Mouse (Mus musculus): Measurements from ENCODE around the gene Tmem132d.

Tmem132d gene

GRCm38 (mm10) chr5:128218281-128218680, 214.6 kb downstream of the Tmem132d start:
- DNase-seq (ENCODE audit: low read depth, low spot score) = no peak

- no peak for DNase-seq (ENCODE audit: low read depth, low spot score)
Observed at GRCm38 (mm10) chr5:128211125-128211524, 221.8 kb downstream of the Tmem132d start.

DNA sequence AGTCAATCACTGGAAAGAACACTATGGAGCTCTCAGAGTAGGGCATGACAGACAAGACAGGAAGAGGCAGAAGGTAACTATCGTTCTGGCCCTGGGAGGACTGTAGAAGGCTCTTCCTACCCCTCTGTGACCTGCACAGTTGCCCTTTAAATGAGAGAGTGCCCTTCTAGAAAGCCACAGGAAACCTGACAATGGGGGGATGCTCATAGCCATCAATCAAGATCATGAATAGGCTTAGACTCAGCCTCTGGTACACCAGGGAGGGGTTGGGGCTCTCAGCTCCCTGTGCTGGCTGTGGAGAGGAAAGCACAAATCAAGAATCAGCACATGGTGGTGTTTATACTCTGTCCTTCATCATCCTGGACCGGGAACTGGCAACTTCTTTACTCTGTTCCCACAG, 227.2 kb downstream of the Tmem132d start:
- DNase-seq (ENCODE audit: low read depth, low spot score) = no peak

- no peak for DNase-seq (ENCODE audit: low read depth, low spot score)
Observed at GRCm38 (mm10) chr5:128204685-128205320, 228.1 kb downstream of the Tmem132d start.

DNA sequence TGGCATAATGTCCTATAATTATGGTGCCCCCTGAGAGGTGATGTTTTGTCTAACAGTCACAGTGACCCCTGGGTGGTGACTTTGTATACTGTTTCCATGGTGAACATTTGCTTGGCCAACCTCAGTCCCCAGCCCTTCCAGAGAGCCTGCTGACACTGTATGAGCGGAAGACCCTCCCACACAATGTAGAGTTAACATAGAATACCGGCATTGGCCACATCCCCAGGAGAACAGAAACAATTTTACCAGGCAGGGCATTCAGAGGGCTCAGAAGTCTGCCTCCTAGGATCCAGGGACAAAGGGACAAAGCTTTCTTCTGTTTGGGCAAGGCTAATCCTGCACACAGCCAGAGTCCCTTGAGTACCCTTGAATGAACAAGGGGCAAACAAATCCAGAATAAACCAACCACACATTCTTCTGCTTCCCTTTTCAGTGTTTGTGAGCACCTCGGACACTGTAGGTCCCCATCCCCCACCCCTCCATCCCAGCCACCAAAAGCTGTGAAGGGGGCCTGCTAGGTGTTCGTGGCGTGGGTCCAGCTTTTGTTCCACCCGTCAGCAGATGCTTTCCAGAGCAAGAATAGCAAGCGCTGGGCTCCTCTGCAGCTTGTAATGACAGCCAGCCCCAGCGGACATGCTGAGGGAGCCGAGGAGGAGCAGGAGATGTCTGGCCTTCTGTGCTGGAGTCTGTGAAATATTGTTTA, 228.8 kb downstream of the Tmem132d start:
- no peak for DNase-seq (ENCODE audit: low read depth, low spot score)

GRCm38 (mm10) chr5:128194106-128194505, 238.8 kb downstream of the Tmem132d start:
- DNase-seq (ENCODE audit: low read depth, low spot score) = no peak

DNA sequence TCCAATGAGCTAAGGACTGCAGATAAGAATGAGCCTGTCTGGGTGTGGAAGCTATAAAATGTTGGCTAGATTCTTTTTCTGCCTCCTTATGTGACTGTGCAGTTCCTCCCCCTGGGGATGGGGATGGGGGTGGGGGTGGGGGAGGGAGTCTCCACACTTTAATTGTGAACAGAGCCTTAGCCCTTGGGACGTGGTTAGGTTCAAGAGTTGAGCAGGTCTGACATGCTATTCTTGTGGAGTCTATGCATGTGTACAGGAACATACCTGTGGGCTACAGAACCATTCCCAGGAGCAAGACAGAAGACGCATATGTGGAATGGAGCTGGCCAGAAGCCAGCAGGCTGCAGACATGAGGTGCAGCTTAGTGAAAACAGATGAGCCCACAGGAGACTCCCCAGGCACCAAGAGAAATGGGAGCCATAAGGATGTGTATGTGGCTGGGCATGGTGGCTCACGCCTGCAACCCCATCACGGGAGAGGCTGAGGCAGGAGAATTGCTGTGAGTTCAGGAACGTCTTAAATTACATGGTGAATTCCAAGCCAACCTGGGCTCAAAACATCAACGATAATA, 240.3 kb downstream of the Tmem132d start:
- DNase-seq (ENCODE audit: low read depth, low spot score) = no peak

DNA sequence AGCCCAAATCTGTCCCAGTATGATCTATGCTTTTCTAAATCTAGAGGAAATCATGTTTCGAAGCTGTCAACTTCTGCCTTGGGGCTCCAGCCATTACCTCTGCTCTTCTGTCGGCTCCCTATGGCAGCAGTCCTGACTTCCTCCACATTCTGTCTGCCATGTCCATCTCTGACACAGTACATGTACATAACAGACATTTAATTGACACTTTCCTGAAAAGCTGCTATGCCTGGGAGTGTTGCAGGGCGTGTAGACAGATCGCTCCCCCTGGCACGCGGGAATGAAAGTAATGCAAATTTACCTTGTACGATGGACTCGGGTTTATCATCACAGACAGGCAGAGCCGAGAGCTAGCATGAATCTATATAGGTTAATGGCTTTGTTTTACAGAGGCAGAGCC, 241.2 kb downstream of the Tmem132d start:
- DNase-seq (ENCODE audit: low read depth, low spot score) = no peak

- no peak for DNase-seq (ENCODE audit: low read depth, low spot score)
Observed at GRCm38 (mm10) chr5:128190243-128190820, 242.5 kb downstream of the Tmem132d start.

- DNase-seq (ENCODE audit: low read depth, low spot score) = no peak
Observed at GRCm38 (mm10) chr5:128176234-128176633, 256.6 kb downstream of the Tmem132d start.

- no peak for DNase-seq (ENCODE audit: low read depth, low spot score)
Observed at GRCm38 (mm10) chr5:128158901-128159675, 273.8 kb downstream of the Tmem132d start.

GRCm38 (mm10) chr5:128151461-128151860, 281.4 kb downstream of the Tmem132d start:
- no peak for DNase-seq (ENCODE audit: low read depth, low spot score)

DNA sequence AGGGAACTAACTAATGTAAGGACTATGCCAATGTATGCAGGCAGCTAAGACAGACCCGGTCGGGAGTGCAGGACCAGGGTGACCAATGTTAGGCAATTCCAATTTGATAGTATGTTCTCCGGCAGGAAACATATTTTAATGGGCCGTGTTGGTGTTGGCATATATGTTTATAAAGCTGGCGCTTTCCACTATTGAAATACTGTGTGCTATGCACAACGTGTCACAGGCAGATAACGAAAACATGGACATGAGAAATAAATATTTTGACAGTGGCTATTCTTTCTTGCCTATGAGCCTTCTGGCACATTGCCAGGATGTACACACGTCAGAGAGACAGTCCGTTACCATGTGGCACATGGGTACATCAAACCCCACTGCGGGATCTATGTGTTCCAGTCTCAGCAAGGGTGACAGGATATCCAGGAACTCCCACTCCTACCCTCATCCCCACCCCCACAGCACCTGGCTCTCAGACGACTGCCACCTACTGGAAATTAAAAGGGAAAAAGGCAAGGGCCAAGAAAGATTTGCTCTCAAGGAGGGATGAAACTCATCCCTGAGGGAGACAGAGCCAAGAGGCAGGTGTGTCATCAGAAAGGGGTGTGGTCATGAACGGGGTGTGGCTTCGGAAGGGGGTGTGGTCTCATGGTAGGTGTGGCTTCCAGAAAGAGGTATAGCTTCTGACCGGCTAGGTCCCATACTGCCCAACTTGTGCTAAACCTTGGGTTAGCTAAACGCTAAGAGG, 285.8 kb downstream of the Tmem132d start:
- no peak for DNase-seq (ENCODE audit: low read depth, low spot score)

DNA sequence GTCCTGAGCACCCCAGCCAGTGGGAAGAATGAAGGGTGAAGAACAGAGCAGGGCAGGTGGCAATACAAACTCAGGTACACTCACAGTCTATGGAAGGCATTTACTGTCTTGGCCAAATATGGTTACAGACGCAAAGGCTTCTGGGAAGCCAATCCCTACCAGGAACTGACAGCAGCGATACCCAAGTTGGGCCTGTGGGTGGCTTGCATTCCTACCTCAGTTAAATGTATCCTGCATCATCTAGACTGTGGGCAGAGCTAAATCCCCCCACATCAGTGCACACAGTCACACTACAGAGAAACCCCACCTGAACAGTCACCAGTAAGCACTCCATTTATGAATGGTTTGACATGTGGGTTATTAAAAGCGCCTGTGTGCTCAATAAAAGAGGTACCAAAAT, 288.1 kb downstream of the Tmem132d start:
- no peak for DNase-seq (ENCODE audit: low read depth, low spot score)

DNA sequence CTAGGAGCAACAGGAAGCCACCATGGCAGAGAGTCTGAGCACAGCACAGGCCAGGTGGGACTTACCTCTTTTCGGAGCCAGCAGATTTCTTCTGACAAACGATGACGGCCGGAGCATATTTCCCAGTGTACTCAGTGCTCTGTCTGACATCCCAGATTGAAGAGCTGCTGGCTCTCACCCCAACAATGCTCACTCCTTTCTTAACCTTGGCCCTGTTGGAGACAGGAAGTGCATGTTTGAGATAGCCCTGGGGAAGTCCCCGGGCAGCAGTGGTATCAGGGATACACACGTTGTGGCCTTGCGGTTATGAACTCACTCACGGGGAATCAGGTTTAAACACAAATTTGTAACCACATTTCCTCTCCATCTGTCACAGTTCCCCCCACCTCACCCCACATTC, 296.1 kb downstream of the Tmem132d start:
- DNase-seq (ENCODE audit: low read depth, low spot score) = no peak

DNA sequence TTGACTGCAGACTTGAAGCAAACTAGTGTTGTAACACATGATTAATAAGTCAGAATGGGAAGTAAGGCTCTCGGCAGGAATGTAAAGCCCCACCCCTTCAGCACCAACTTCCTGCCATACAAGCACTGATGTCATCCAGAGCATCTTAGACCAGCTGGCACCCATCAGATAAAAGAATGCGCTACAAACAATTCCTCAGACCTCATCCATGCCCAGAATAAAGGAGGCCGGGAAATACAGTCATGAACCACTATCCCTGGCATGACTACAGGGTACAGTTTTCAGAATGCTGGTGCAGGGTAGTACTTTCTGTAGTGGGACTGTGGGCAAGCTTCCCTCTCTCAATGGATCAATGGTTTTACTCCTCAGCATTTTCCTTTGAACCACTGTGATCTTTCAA, 310.2 kb downstream of the Tmem132d start:
- no peak for DNase-seq (ENCODE audit: low read depth, low spot score)

GRCm38 (mm10) chr5:128119171-128119570, 313.7 kb downstream of the Tmem132d start:
- no peak for DNase-seq (ENCODE audit: low read depth, low spot score)

DNA sequence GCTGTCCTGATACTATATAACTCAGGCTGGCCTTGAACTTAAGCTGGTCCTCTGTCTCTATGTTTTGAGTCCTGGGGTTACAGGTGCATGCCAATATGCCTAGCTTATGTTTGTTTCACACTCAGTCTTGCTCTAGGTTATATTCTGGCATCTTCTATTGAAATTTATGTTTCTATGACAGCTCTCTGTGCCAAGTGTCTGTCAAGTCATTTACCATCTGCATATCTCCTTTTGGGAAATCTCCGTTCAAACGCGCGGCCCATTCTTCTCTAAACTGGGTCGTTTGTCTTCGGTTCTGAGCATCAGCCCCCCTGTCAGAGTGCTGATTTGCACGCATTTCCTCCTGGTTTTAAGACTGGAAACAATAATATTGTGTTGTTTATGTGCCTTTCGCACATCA, 319.8 kb downstream of the Tmem132d start:
- DNase-seq (ENCODE audit: low read depth, low spot score) = no peak

GRCm38 (mm10) chr5:128112518-128112917, 320.4 kb downstream of the Tmem132d start:
- DNase-seq (ENCODE audit: low read depth, low spot score) = no peak

- DNase-seq (ENCODE audit: low read depth, low spot score) = no peak
Observed at GRCm38 (mm10) chr5:128111664-128112063, 321.2 kb downstream of the Tmem132d start.

GRCm38 (mm10) chr5:128102556-128102955, 330.3 kb downstream of the Tmem132d start:
- no peak for DNase-seq (ENCODE audit: low read depth, low spot score)

Data from retina, adult 2 months (tissue).